Mouse (Mus musculus): Measurements from ENCODE around the gene Rnf39.
"Not testable (repeated sequence)": the region's sequence is repeated elsewhere in the genome, so short reads cannot be mapped to it uniquely, and the experiment has no call there.

The Rnf39 gene

DNA sequence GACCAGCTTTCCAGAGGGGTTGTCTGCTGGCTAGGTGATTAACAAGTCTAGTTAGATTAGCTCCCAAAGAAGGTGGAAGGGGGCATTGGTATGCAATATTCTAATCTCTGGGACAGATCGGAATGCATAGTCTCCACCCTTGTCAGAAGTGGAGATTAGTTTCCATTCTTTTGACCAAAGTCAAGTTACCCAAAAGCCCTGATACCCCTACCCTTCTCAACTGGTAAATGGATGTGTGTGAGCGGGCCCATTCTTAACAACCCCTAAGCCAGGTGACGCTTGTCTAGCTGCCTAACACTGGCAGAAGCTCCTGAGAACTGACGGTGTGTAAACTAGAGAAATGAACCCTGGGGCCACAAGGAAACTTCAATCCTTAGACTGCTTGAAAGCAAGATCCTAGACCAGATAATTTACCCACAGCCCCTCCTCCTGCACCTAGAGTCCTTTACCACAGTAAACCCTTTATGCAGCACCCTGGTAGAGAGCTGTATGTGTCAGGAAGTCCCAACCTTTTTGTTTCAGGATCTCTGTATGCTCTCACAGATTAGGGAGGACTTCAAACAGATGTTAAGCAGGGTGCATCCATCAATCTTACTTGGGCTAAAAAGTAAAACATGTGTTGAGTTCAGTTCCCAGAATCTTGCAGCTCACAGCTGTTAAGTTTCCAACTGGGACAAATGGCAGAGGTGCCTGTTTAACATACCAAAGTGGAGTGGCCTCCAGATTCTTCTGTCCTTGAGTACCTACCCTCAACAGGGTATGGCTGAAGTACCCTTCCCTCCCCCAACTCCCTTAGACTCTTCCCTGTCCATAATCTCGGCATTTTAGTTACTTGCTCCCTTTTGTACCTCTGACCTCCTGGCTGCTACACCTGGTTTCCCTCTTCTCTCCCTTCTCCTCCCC is 39.8 kb downstream of the Rnf39 start:
- DNase-seq (ENCODE audit: low spot score in 2 of 2) = no peak

DNA sequence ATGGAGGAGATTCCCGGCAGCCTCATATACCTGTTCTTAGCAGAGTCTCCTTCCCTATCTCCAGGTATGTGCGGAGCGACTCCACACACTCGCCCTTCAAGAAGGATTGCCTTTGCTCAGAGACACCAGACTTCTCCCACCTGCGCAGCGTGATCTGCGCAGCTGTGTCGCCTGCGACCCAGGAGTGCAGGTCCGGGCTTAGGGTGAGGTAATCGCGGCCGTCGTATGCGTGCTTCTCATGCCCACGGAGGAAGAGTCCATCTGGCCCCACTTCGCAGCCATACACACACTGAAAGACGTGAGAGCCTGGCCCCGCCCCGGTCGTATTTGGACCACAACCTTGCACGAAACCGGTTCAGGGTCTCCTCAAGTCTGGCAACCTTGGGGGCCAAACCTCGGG is 45.8 kb downstream of the Rnf39 start:
- DNase-seq (ENCODE audit: low spot score in 2 of 2) = no peak

DNA sequence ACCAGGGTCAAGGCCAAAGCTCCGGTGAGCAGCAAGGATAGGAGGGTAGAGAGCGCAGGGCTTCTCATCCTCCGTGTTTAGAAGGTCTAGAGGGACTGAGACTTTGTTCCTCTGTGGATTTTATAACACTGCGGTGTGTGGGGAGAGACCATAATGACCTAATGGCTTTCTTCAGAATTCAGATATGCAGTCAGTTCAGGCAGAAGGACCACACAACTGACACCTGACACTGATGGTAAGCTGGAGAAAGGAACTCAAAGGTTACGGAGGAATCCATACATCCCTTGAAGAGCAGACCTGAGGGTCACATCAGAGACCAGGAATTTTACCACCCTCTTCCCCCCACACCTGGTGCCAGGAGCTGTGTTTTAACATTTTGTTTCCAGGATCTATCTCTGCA is 46.7 kb downstream of the Rnf39 start, which contains the start of gene H2-M5:
Gene H2-M5, minus strand, starts transcription at position 101 of the 400 bp plus-strand sequence.
- no peak for DNase-seq (ENCODE audit: low spot score in 2 of 2)

DNA sequence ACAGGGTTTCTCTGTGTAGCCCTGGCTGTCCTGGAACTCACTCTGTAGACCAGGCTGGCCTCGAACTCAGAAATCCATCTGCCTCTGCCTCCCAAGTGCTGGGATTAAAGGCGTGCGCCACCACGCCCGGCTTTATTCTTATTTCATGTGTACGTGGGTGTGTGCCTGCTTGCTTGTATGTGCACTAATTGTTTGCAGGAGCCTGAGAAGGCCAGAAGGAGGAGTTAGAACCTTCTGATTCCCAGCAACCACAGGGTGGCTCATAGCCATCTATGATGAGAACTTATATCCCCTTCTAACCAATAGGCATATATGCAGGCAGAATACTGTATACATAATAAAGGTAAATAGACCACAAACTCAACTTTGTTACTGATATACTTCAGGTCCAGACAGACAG is 47.9 kb downstream of the Rnf39 start:
- not testable (repeated sequence) for DNase-seq (ENCODE audit: low spot score in 2 of 2)

DNA sequence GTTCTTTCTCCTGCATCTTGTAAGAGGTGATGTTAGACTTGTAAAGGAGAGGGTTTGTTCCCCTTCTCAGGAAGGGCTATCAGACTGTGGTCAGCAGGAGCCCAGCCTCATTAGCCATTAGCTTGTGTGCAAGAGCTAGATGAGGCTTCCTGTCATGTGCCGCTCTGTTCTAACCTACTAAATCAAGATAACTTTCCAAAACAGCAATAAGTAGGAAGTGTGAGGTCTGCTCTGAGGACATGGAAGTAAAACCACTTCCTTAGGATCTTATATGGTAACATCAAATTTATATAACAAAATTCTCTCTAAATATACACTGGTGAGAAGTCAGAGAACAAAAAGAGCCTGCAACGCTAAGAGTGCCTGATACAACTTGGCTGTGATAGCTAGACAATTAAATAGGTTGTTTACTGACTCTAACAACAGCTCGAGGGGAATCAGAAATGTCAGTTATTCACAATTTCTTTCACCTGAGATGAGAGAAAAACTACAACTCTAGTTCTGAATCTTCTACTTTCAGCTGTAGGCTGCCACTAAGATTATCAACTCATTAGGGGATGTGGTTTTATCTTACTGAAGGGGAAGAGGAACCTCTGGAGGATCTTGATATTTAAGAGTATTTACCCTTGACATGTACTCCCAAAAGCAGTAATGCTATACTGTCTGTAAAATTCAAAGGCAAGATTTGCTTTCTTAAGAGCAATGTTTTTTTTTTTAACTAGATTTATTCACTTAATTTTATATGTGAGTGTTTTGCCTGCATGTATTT is 49.8 kb downstream of the Rnf39 start:
- DNase-seq (ENCODE audit: low spot score in 2 of 2) = no peak

DNA sequence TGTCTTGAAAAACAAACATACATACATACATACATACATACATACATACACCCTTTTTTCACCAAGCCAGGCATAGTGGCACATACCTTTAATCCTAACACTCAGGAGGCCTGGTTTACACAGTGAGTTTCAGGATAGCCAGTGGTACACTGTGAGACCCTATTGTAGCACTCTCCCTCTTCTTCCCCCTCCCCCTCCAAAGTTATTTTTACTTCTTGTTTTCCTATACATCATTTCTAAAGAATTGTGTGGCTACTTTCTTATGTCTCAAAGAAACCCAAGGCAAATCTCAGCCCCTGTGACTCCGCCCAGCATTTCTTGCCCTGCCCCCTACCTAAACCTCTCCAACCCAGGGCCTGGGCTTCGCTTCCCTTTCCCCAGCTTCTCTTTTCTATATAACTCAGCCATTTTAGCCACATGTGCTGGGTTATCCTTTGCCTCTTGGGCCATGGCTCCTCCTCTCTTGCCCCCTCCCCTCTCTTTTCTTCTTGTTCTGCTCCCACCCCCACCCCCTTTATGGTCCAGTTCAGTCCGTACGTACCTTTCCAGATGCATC is 51.1 kb downstream of the Rnf39 start:
- no peak for DNase-seq (ENCODE audit: low spot score in 2 of 2)

DNA sequence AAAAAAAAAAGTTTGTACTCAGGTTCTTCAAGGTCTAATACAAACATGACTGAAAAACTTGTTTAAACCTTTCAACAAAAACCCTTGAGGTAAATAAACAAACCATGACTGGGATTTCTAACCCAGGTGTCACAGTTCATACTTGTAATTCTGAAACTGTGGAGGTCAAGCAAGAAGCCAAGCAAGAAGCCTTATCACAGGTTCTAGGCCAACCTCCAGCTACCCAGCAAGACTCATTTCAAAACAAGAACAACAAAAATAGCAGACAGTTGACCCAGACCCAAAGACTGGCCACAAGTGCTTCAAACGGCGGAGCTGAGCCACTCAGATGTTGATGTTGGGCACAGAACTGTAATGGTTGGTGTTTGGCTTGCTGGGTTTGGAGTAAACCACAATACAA is 51.8 kb downstream of the Rnf39 start:
- no peak for DNase-seq (ENCODE audit: low spot score in 2 of 2)

DNA sequence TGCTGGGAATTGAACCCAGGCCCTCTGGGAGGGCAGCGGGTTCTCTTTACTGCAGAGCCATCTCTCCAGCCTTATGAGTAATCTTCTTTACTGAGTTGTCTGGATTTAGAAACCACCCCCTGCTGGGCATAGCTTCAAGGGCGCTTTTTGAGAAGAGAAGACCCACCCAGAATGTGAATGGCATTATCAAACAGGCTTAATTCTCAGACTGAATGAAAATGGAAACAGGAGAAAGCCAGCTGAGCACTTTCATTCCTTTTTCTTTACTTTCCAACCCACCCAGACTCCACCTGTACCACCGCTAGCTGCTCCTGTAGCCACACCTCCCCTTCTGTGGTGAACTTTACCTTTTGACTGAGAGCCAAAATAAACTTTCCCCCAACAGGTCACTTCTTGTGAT is 52.7 kb downstream of the Rnf39 start:
- no peak for DNase-seq (ENCODE audit: low spot score in 2 of 2)

DNA sequence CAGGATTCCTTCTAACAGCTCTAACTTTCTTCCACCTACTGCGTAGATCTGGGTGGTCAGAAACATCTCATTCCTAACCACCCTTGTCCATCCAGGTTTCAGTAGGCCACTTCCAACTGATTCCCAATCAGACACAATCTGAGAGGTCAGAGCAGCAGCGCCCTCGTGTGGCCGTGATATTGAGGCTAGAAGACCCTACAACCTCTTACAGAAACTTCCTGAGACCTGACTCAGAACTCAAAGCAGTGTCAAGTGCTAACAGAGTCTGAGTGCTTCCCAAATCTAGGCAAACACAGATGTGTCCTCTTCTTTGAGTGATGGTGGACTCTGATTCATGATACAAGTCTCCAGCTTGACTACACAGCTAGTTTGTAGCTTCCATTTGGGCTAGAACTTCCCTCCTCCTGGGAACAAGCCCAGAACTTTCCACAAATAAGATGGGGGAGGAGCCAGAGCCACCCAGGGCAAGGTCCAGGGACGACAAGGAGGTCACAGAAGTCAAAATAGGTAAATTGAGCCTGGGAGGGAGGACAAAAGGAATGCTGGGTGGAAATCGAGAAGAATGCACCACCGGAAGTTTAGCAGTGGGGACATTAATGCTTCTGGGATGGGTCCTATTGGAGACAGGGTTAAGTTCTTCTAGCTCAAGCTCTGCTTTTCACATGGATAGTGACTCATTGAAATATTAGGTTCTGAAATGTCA is 54.5 kb downstream of the Rnf39 start:
- DNase-seq (ENCODE audit: low spot score in 2 of 2) = peak; percentile 16 to 50

Data from natural killer cell, adult 2 months (primary cell).